Mouse (Mus musculus) spleen, adult 12 weeks (tissue): ENCODE results near the gene Zfp511.

ENCODE experiments used
- DNase-seq: peaks from one replicate; pipeline ENCODE4 v3.0.0; 2022; ENCODE audit warnings: low spot score

Zfp511 gene

GRCm38 (mm10) chr7:140036281-140037170 is at the start of gene Zfp511, which contains the start of gene Tubgcp2:
TSS of gene Zfp511 (plus strand) at chr7:140036391.
TSS of gene Tubgcp2 (minus strand) at chr7:140036669.
- peak; percentile 89 for DNase-seq

GRCm38 (mm10) chr7:139988272-139988671 is 47.9 kb upstream of the Zfp511 start:
- no peak for DNase-seq

- no peak for DNase-seq
These were observed 45.3 kb upstream of the Zfp511 start for GRCm38 (mm10) chr7:139990864-139991394.

GRCm38 (mm10) chr7:139992406-139992805 is 43.8 kb upstream of the Zfp511 start, which contains the start of gene Adam8:
TSS of gene Adam8 (minus strand) at chr7:139992562.
- no peak for DNase-seq

GRCm38 (mm10) chr7:139993532-139993931 is 42.7 kb upstream of the Zfp511 start:
- DNase-seq: no peak

GRCm38 (mm10) chr7:139994202-139994601 is 42.0 kb upstream of the Zfp511 start:
- DNase-seq: no peak

- DNase-seq: peak; percentile 37
These were observed 41.5 kb upstream of the Zfp511 start for GRCm38 (mm10) chr7:139994676-139995075.

- no peak for DNase-seq
These were observed 37.4 kb upstream of the Zfp511 start for GRCm38 (mm10) chr7:139998691-139999350.

- no peak for DNase-seq
These were observed 35.0 kb upstream of the Zfp511 start for GRCm38 (mm10) chr7:140001086-140001740.

GRCm38 (mm10) chr7:140004666-140005065 is 31.5 kb upstream of the Zfp511 start:
- DNase-seq: no peak

- no peak for DNase-seq
These were observed 29.2 kb upstream of the Zfp511 start for GRCm38 (mm10) chr7:140006861-140007611.

GRCm38 (mm10) chr7:140007781-140008180 is 28.4 kb upstream of the Zfp511 start:
- DNase-seq: no peak

- no peak for DNase-seq
These were observed 24.9 kb upstream of the Zfp511 start for GRCm38 (mm10) chr7:140011336-140011735.

- no peak for DNase-seq
These were observed 4.4 kb upstream of the Zfp511 start for GRCm38 (mm10) chr7:140031771-140032170.

- no peak for DNase-seq
These were observed 3.8 kb upstream of the Zfp511 start for GRCm38 (mm10) chr7:140032366-140032765.

- DNase-seq: no peak
These were observed 2.8 kb upstream of the Zfp511 start for GRCm38 (mm10) chr7:140033386-140033785.

- DNase-seq: no peak
These were observed 735 bp upstream of the Zfp511 start for GRCm38 (mm10) chr7:140035456-140035855.

GRCm38 (mm10) chr7:140037171-140037555 is 972 bp downstream of the Zfp511 start:
- no peak for DNase-seq

GRCm38 (mm10) chr7:140042728-140043127 is 6.5 kb downstream of the Zfp511 start:
- DNase-seq: no peak

- DNase-seq: no peak
These were observed 9.4 kb downstream of the Zfp511 start for GRCm38 (mm10) chr7:140045546-140045945.

GRCm38 (mm10) chr7:140047811-140048311 is 11.7 kb downstream of the Zfp511 start:
- DNase-seq: no peak
